Mouse (Mus musculus): ENCODE measurements around the gene Tmem80.

DNA sequence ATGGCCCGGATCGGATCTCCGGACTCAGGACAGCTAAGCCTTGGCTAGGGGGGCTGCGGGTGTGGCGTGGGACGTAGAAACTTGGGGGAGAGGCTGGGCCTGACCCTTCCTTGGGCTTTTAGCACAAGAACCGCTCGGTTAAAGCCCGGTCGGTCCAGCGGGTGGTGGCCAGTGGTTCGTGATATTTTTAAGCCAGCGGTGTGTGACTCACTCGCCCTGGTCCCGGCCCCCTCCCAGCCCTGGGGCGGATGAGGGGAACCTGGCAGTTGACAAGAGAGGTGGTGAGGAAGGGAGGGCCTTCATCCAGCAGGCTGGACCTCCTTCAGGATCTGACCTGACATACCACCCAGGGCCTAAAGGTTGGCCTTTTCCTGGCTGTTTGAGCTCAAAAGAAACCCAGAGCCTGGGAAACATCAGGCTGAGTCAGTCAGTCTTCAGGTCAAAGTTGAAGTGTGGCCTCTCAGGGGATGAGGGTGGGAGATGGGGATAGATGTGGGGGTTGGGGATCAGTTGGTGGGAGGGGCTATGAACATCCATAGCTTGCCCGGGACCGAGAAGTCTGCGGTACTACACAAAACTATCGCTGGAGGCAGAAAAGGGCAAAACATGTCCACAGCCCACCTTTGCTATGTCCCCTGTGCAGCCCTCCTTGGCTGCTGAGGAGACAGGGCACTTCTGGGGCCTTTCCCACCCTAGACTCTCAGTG is 11.8 kb downstream of the Tmem80 start:
- TF ChIP-seq GATA1 (IDR thresholded peaks at IDR 0.05; ENCODE audit: low read length) = no peak
- no peak for TF ChIP-seq TAL1 (IDR thresholded peaks at IDR 0.05; ENCODE audit: low read length)
